ENCODE assay signal across 8 mouse cellular contexts in genomic region chr6:121081288-121082093, GRCm38 (mm10). TPM values are rescaled to one million over a fixed set of nuclear protein-coding genes. Genes with fewer than 3 reads are reported as not detected.
A peak's percentile ranks its signal among the peaks of the same experiment; 100 is the strongest.
DNase-seq lines count a peak whose midpoint lies in the region; ATAC-seq and TF ChIP-seq lines count a peak whose summit lies in the region.

No protein-coding gene starts in this region.

- no peak for TF ChIP-seq EP300 in lung, postnatal 0 days (IDR thresholded peaks at IDR 0.05)

- peak; percentile 88 for ATAC-seq in lung, postnatal 0 days
- ATAC-seq in limb, embryonic 14.5 days (ENCODE audit: low FRiP score, low read depth) = peak; percentile 74

- 61% methylated on average over 26 of the region's 26 CpGs for WGBS in heart, embryonic 10.5 days
- WGBS in lung, postnatal 0 days = 53% methylated on average over 26 of the region's 26 CpGs
- WGBS in limb, embryonic 14.5 days = 58% methylated on average over 26 of the region's 26 CpGs

- no peaks in the 10 kb centered on the region for H3K27me3 ChIP-seq in heart, embryonic 10.5 days (ENCODE audit: insufficient read depth, poor library complexity, severe bottlenecking)
- H3K27me3 ChIP-seq in lung, postnatal 0 days (replicated peaks; ENCODE audit: insufficient read depth, low read length) = no peaks in the 10 kb centered on the region
- no peaks in the 10 kb centered on the region for H3K27me3 ChIP-seq in limb, embryonic 14.5 days (ENCODE audit: control insufficient read depth, insufficient read depth, low read length)

- H3K4me3 ChIP-seq in heart, embryonic 10.5 days = no peak overlapping the region
- H3K4me3 ChIP-seq in lung, postnatal 0 days (ENCODE audit: low read depth, low read length) = no peak overlapping the region
- H3K4me3 ChIP-seq in limb, embryonic 14.5 days (replicated peaks; ENCODE audit: low read length) = no peak overlapping the region

- H3K27ac ChIP-seq in heart, embryonic 10.5 days = peak overlapping the region; percentile 73
- peak overlapping the region; percentile 68 for H3K27ac ChIP-seq in lung, postnatal 0 days (ENCODE audit: low read length)
- H3K27ac ChIP-seq in limb, embryonic 14.5 days (replicated peaks; ENCODE audit: low read depth, low read length) = no peak overlapping the region

- TF ChIP-seq POLR2A in limb, embryonic 14.5 days (IDR thresholded peaks at IDR 0.05; ENCODE audit: borderline replicate concordance, extremely low read depth, insufficient read depth, insufficient read length) = no peak

- H3K4me2 ChIP-seq in lung, postnatal 0 days (replicated peaks; ENCODE audit: low read depth, low read length) = no peak overlapping the region
- no peak overlapping the region for H3K4me2 ChIP-seq in limb, embryonic 14.5 days (replicated peaks; ENCODE audit: low read depth, low read length, severe bottlenecking)

- TF ChIP-seq CTCF in lung, postnatal 0 days (IDR thresholded peaks at IDR 0.05) = no peak

- intact Hi-C loops in heart, postnatal 14 days (cut with DNase I) = no loop called here

- H3K9me3 ChIP-seq in heart, embryonic 10.5 days = no peaks in the 10 kb centered on the region
- H3K9me3 ChIP-seq in lung, postnatal 0 days (ENCODE audit: low read length) = no peaks in the 10 kb centered on the region
- H3K9me3 ChIP-seq in limb, embryonic 14.5 days (ENCODE audit: control insufficient read depth, low read length) = no peaks in the 10 kb centered on the region

- H3K36me3 ChIP-seq in heart, embryonic 10.5 days = peaks cover 4% of the 10 kb centered on the region; the same call in 1 of the 2 replicates
- no peaks in the 10 kb centered on the region for H3K36me3 ChIP-seq in lung, postnatal 0 days (ENCODE audit: insufficient read depth, low read length)
- no peaks in the 10 kb centered on the region for H3K36me3 ChIP-seq in limb, embryonic 14.5 days (ENCODE audit: control insufficient read depth, insufficient read depth, low read length)

- H3K9ac ChIP-seq in lung, postnatal 0 days (replicated peaks; ENCODE audit: low read depth) = no peak overlapping the region
- H3K9ac ChIP-seq in limb, embryonic 14.5 days (ENCODE audit: low read depth, low read length, severe bottlenecking) = no peak overlapping the region

- no peak for DNase-seq in heart, embryonic 10.5 days (ENCODE audit: low spot score)
- DNase-seq in heart, postnatal 14 days = no peak
- peak; percentile 92 for DNase-seq in lung, postnatal 0 days (ENCODE audit: low spot score)
- DNase-seq in lung, postnatal 36 days = no peak
- peak; percentile 25 for DNase-seq in limb, embryonic 14.5 days (ENCODE audit: low spot score)
- peak; percentile 78 for DNase-seq in retina, postnatal 1 day
- DNase-seq in frontal cortex, adult 2 months (ENCODE audit: extremely low spot score in 1 of 2, low spot score in 1 of 2) = no peak
- no peak for DNase-seq in left cerebral cortex, adult 8-10 months (ENCODE audit: low spot score in 2 of 2)

- H3K4me1 ChIP-seq in heart, embryonic 10.5 days = peaks cover 95% of the 10 kb centered on the region
- H3K4me1 ChIP-seq in lung, postnatal 0 days (ENCODE audit: insufficient read depth, low read depth, low read length) = peaks cover 10% of the 10 kb centered on the region; the same call in 1 of the 2 replicates
- H3K4me1 ChIP-seq in limb, embryonic 14.5 days (ENCODE audit: control insufficient read depth, insufficient read depth, low read length) = peaks cover 9% of the 10 kb centered on the region; the same call in 1 of the 2 replicates

RNA-seq across cellular contexts. Expression of gene Mical3, which starts 49.3 kb away (rescaled TPM):
- polyA plus RNA-seq in heart, embryonic 10.5 days (2016; fragmentation: Nextera tagmentation; extraction: Ambion mirVana) = 25.8 and 37.3 TPM in 2 replicates
- 100 to 1,000 TPM; 114 to 124 TPM for total RNA-seq in heart, postnatal 14 days (2021)
- 12.6 and 12.8 TPM in 2 replicates for polyA plus RNA-seq in lung, postnatal 0 days (2015; fragmentation: Nextera tagmentation; extraction: Ambion mirVana)
- polyA plus RNA-seq in limb, embryonic 14.5 days (2012; rRNA removed) = 17.3 and 17.7 TPM in 2 replicates
- polyA plus RNA-seq in limb, embryonic 14.5 days (2014; fragmentation: Nextera tagmentation; extraction: Ambion mirVana) = 13.3 and 16.3 TPM in 2 replicates
- polyA plus RNA-seq in frontal cortex, adult 2 months (2012; rRNA removed) = 63.6 and 64.3 TPM in 2 replicates
- 100 to 1,000 TPM; 105 to 113 (median 110) TPM for total RNA-seq in left cerebral cortex, adult 8-10 months (2022)

Comparison
In these comparisons a context has a peak if more than half of its experiments do, and no peak if none do; other contexts are left out.
1. DNase-seq: peak in lung, postnatal 0 days (single experiment), limb, embryonic 14.5 days (single experiment) and retina, postnatal 1 day (single experiment); none in heart, embryonic 10.5 days (single experiment), heart, postnatal 14 days (0 of 2), lung, postnatal 36 days (single experiment), frontal cortex, adult 2 months (0 of 2) and left cerebral cortex, adult 8-10 months (0 of 2).